Mouse (Mus musculus) cortical plate, adult 2 months (tissue): ENCODE measurements around the gene Cdca7l.

ENCODE experiments used
- CTCF ChIP-seq: fragments of 200-500 bp; IDR thresholded peaks from 2 replicates; pipeline ENCODE4 v1.5.1; 2011; ENCODE audit warnings: mild to moderate bottlenecking, control low read depth, low read length; ENCODE audit not compliant: insufficient read depth; ENCODE audit errors: extremely low read depth
- POLR2A ChIP-seq: fragments of 200-500 bp; IDR thresholded peaks from 2 replicates; pipeline ENCODE4 v1.6.1; 2011; ENCODE audit warnings: mild to moderate bottlenecking, low read length, control low read depth; ENCODE audit not compliant: insufficient read depth; ENCODE audit errors: extremely low read depth

DNA sequence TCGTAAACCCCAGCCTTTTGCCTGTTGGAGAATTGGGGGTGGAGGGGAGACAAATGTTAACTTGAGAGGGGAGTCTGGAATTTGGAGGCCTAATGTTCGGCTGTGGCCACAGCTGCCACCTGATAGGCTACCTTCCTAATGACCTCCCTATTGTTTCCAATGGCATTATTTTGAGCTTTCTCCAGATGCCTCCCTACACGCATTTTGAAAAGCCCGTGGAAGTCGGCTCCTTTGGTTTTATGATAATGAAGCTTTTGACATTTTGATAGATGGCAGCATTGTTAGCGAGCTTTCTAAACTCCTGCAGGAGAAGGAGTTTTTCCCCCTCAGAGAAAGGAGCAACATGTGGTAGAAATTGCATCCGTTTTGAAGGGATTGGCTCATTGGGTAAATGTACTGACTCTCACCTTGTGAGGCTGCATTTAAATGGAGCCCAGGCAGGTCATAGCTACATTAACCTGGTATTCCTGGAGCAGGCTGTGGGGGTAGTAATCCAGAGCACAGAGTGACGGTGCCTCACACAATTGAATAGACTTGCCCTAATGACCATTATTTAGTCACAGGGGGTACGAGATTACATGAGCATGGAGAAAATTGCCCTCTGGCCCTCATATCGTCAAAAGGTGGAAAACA, 110.6 kb downstream of the Cdca7l start:
- TF ChIP-seq CTCF = no peak
- TF ChIP-seq POLR2A = no peak
